Mouse (Mus musculus): ENCODE results near the gene Vstm5. TPM values are rescaled to one million over a fixed set of nuclear protein-coding genes. Genes with fewer than 3 reads are reported as not detected.
"Not testable (repeated sequence)": the region's sequence is repeated elsewhere in the genome, so short reads cannot be mapped to it uniquely, and the experiment has no call there.

Gene Vstm5
- polyA plus RNA-seq, 1 experiment from 2014 or later: 1.1 TPM

- no peak overlapping the region for H3K4me3 ChIP-seq
- H3K9me3 ChIP-seq (replicated peaks): no peaks in the 10 kb centered on the region
- H3K36me3 ChIP-seq: peaks cover 41% of the 10 kb centered on the region
- DNase-seq (ENCODE audit: low spot score): no peak
- WGBS: 96% methylated on average over 3 of the region's 3 CpGs
- peaks cover 13% of the 10 kb centered on the region for H3K4me1 ChIP-seq
- H3K27me3 ChIP-seq (ENCODE audit: low read depth, poor library complexity, severe bottlenecking): no peaks in the 10 kb centered on the region
- no peak overlapping the region for H3K27ac ChIP-seq
Measured at GRCm38 (mm10) chr9:15278343-15278742, 39.5 kb downstream of the Vstm5 start.

- no peak for DNase-seq (ENCODE audit: low spot score)
- H3K27me3 ChIP-seq (ENCODE audit: low read depth, poor library complexity, severe bottlenecking): no peaks in the 10 kb centered on the region
- H3K9me3 ChIP-seq (replicated peaks): no peaks in the 10 kb centered on the region
- peaks cover 33% of the 10 kb centered on the region for H3K36me3 ChIP-seq
- peak overlapping the region; percentile 91 for H3K27ac ChIP-seq
- WGBS: 10% methylated on average over 19 of the region's 19 CpGs
- peaks cover 13% of the 10 kb centered on the region for H3K4me1 ChIP-seq
- peak overlapping the region; percentile 98 for H3K4me3 ChIP-seq
Measured at GRCm38 (mm10) chr9:15279139-15279648, 40.3 kb downstream of the Vstm5 start.

- H3K36me3 ChIP-seq: peaks cover 26% of the 10 kb centered on the region
- DNase-seq (ENCODE audit: low spot score): peak; percentile 96
Measured at GRCm38 (mm10) chr9:15279649-15280490, 41.0 kb downstream of the Vstm5 start, which contains the start of gene Med17. Gene Med17 (minus strand): TSS chr9:15279931.

GRCm38 (mm10) chr9:15280491-15280879 is 41.6 kb downstream of the Vstm5 start:
- Histone ChIP-seq H3K4me3 (peak overlapping the region; percentile 98), H3K4me1 (peaks cover 13% of the 10 kb centered on the region), H3K27ac (peak overlapping the region; percentile 91), H3K36me3 (peaks cover 20% of the 10 kb centered on the region), H3K27me3 (ENCODE audit: low read depth, poor library complexity, severe bottlenecking) (no peaks in the 10 kb centered on the region), H3K9me3 (replicated peaks) (no peaks in the 10 kb centered on the region)
- WGBS: 57% methylated on average over 5 of the region's 5 CpGs
- no peak for DNase-seq (ENCODE audit: low spot score)

More at GRCm38 (mm10) chr9:15279649-15280490, 41.0 kb downstream of the Vstm5 start, which contains the start of gene Med17:
- Histone ChIP-seq H3K27me3 (ENCODE audit: low read depth, poor library complexity, severe bottlenecking) (no peaks in the 10 kb centered on the region), H3K27ac (peak within 1 kb of the TSS; percentile 91), H3K4me3 (peak within 1 kb of the TSS; percentile 98), H3K9me3 (replicated peaks) (no peaks in the 10 kb centered on the region), H3K4me1 (peaks cover 13% of the 10 kb centered on the region)
- 2% methylated on average over 57 of the region's 57 CpGs for WGBS

GRCm38 (mm10) chr9:15285443-15285842 is 46.6 kb downstream of the Vstm5 start:
- no peaks in the 10 kb centered on the region for H3K36me3 ChIP-seq
- H3K9me3 ChIP-seq (replicated peaks): no peaks in the 10 kb centered on the region
- H3K4me1 ChIP-seq: peaks cover 7% of the 10 kb centered on the region
- H3K4me3 ChIP-seq: no peak overlapping the region
- DNase-seq (ENCODE audit: low spot score): no peak
- 68% methylated on average over 3 of the region's 3 CpGs for WGBS
- no peak overlapping the region for H3K27ac ChIP-seq
- no peaks in the 10 kb centered on the region for H3K27me3 ChIP-seq (ENCODE audit: low read depth, poor library complexity, severe bottlenecking)

GRCm38 (mm10) chr9:15287846-15288245 is 49.0 kb downstream of the Vstm5 start:
- 57% methylated on average over 6 of the region's 6 CpGs for WGBS

GRCm38 (mm10) chr9:15288402-15288801 is 49.6 kb downstream of the Vstm5 start:
- Histone ChIP-seq H3K4me3 (no peak overlapping the region), H3K4me1 (no peaks in the 10 kb centered on the region), H3K27ac (no peak overlapping the region), H3K9me3 (replicated peaks) (no peaks in the 10 kb centered on the region), H3K27me3 (ENCODE audit: low read depth, poor library complexity, severe bottlenecking) (no peaks in the 10 kb centered on the region), H3K36me3 (no peaks in the 10 kb centered on the region)
- WGBS: 86% methylated on average over 3 of the region's 3 CpGs
- DNase-seq (ENCODE audit: low spot score): no peak

More at GRCm38 (mm10) chr9:15287846-15288245, 49.0 kb downstream of the Vstm5 start:
- Histone ChIP-seq H3K4me3 (no peak overlapping the region), H3K4me1 (no peaks in the 10 kb centered on the region), H3K27me3 (ENCODE audit: low read depth, poor library complexity, severe bottlenecking) (no peaks in the 10 kb centered on the region), H3K36me3 (no peaks in the 10 kb centered on the region), H3K9me3 (replicated peaks) (no peaks in the 10 kb centered on the region), H3K27ac (no peak overlapping the region)
- DNase-seq (ENCODE audit: low spot score): no peak

GRCm38 (mm10) chr9:15289251-15289650 is 50.4 kb downstream of the Vstm5 start:
- Histone ChIP-seq H3K4me1 (no peaks in the 10 kb centered on the region), H3K4me3 (no peak overlapping the region), H3K27ac (no peak overlapping the region), H3K27me3 (ENCODE audit: low read depth, poor library complexity, severe bottlenecking) (no peaks in the 10 kb centered on the region), H3K36me3 (no peaks in the 10 kb centered on the region), H3K9me3 (replicated peaks) (no peaks in the 10 kb centered on the region)
- WGBS: 90% methylated on average over 6 of the region's 6 CpGs
- no peak for DNase-seq (ENCODE audit: low spot score)

- Histone ChIP-seq H3K9me3 (replicated peaks) (no peaks in the 10 kb centered on the region), H3K4me1 (peaks cover 7% of the 10 kb centered on the region), H3K27ac (no peak overlapping the region), H3K4me3 (no peak overlapping the region), H3K27me3 (ENCODE audit: low read depth, poor library complexity, severe bottlenecking) (no peaks in the 10 kb centered on the region), H3K36me3 (no peaks in the 10 kb centered on the region)
- no peak for DNase-seq (ENCODE audit: low spot score)
- 91% methylated on average over 7 of the region's 7 CpGs for WGBS
Measured at GRCm38 (mm10) chr9:15297112-15297511, 58.3 kb downstream of the Vstm5 start.

GRCm38 (mm10) chr9:15298451-15298850 is 59.6 kb downstream of the Vstm5 start:
- Histone ChIP-seq H3K9me3 (replicated peaks) (no peaks in the 10 kb centered on the region), H3K4me1 (peaks cover 7% of the 10 kb centered on the region), H3K27me3 (ENCODE audit: low read depth, poor library complexity, severe bottlenecking) (no peaks in the 10 kb centered on the region), H3K27ac (no peak overlapping the region), H3K36me3 (no peaks in the 10 kb centered on the region), H3K4me3 (no peak overlapping the region)
- no peak for DNase-seq (ENCODE audit: low spot score)
- 26% methylated on average over 2 of the region's 2 CpGs for WGBS

- Histone ChIP-seq H3K27ac (no peak overlapping the region), H3K9me3 (replicated peaks) (no peaks in the 10 kb centered on the region), H3K4me1 (peaks cover 7% of the 10 kb centered on the region), H3K4me3 (no peak overlapping the region), H3K36me3 (no peaks in the 10 kb centered on the region), H3K27me3 (ENCODE audit: low read depth, poor library complexity, severe bottlenecking) (no peaks in the 10 kb centered on the region)
- DNase-seq (ENCODE audit: low spot score): no peak
- 87% methylated on average over 5 of the region's 5 CpGs for WGBS
Measured at GRCm38 (mm10) chr9:15300056-15300455, 61.2 kb downstream of the Vstm5 start.

GRCm38 (mm10) chr9:15301399-15301798 is 62.6 kb downstream of the Vstm5 start:
- Histone ChIP-seq H3K27ac (peak overlapping the region; percentile 53), H3K9me3 (replicated peaks) (no peaks in the 10 kb centered on the region), H3K27me3 (ENCODE audit: low read depth, poor library complexity, severe bottlenecking) (no peaks in the 10 kb centered on the region), H3K4me3 (0 out of 2 replicates have a peak overlapping the region, but pooled peaks have one; percentile 3), H3K4me1 (peaks cover 10% of the 10 kb centered on the region), H3K36me3 (no peaks in the 10 kb centered on the region)
- WGBS: 35% methylated on average over 6 of the region's 6 CpGs
- DNase-seq (ENCODE audit: low spot score): peak; percentile 45

GRCm38 (mm10) chr9:15302006-15302405 is 63.2 kb downstream of the Vstm5 start:
- H3K36me3 ChIP-seq; H3K9me3 ChIP-seq (replicated peaks); H3K27me3 ChIP-seq (ENCODE audit: low read depth, poor library complexity, severe bottlenecking); H3K4me3 ChIP-seq; DNase-seq (ENCODE audit: low spot score); H3K27ac ChIP-seq: not testable (repeated sequence)
- 76% methylated on average over 6 of the region's 6 CpGs for WGBS
- H3K4me1 ChIP-seq: peaks cover 11% of the 10 kb centered on the region
